Mouse (Mus musculus): Measurements from ENCODE around the gene Ddit4. TPM values are rescaled to one million over a fixed set of nuclear protein-coding genes. Genes with fewer than 3 reads are reported as not detected.
A peak's percentile ranks its signal among the peaks of the same experiment; 100 is the strongest.

The Ddit4 gene
- polyA plus RNA-seq, 1 experiment from 2014 or later: 66.3 TPM

DNA sequence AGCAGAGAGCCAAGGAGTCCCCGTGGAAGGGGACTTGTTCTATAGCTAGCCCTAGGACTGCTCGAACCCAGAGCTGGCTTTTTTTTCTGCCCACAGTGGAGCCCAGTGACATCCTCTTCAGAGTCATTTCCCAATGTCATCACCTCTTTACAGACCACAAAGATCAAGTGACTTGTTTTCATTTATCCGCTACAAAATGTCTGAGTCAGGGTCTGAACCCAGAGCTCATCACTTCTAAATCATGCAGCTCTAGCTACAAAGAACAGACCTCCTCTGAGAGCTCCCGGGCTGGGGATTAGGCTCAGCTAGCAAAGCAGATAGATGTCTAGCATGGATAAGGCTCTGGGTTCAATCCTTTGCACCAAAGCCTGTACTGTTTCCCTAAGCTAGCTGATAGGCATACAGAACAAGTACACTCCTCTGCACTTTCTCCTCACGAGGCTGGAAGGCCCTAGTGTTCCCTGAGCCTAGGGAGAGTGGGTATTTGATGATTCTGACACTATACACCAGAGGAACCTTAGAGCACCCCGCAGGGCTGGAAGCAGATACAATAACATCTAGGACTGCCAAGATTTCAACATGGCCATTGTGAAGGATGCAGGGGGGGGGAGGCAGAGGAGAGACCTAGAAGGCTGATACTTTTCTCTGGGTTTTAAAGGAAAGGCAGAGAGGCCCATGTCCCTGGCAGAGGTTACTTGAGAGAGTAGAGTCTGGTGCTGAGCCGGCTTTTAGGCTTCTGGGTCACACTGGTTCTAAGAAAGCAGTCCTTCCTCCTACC is 4.1 kb downstream of the Ddit4 start:
- 64% methylated on average over 7 of the region's 7 CpGs for WGBS
- no peak overlapping the region for H3K4me3 ChIP-seq (ENCODE audit: low read depth, low read length)

GRCm38 (mm10) chr10:59946362-59946761 is 5.3 kb downstream of the Ddit4 start:
- H3K27ac ChIP-seq (ENCODE audit: low read length): no peak overlapping the region
- H3K4me2 ChIP-seq (ENCODE audit: low read length): no peak overlapping the region
- H3K9me3 ChIP-seq (replicated peaks; ENCODE audit: control insufficient read depth, low read length, poor library complexity, severe bottlenecking): no peaks in the 10 kb centered on the region
- no peaks in the 10 kb centered on the region for H3K27me3 ChIP-seq (ENCODE audit: control insufficient read depth, insufficient read depth, low read depth, low read length)
- no peaks in the 10 kb centered on the region for H3K36me3 ChIP-seq (ENCODE audit: control insufficient read depth, insufficient read depth, low read length)
- no peak overlapping the region for H3K9ac ChIP-seq (ENCODE audit: low read depth, low read length)
- no peak for ATAC-seq
- 95% methylated on average over 5 of the region's 5 CpGs for WGBS
- peaks cover 26% of the 10 kb centered on the region for H3K4me1 ChIP-seq (ENCODE audit: control insufficient read depth, insufficient read depth, low read length)
- H3K4me3 ChIP-seq (ENCODE audit: low read depth, low read length): no peak overlapping the region

More for the DNA sequence above, 4.1 kb downstream of the Ddit4 start:
- H3K27me3 ChIP-seq (ENCODE audit: control insufficient read depth, insufficient read depth, low read depth, low read length): no peaks in the 10 kb centered on the region
- H3K4me1 ChIP-seq (ENCODE audit: control insufficient read depth, insufficient read depth, low read length): peaks cover 24% of the 10 kb centered on the region
- H3K36me3 ChIP-seq (ENCODE audit: control insufficient read depth, insufficient read depth, low read length): no peaks in the 10 kb centered on the region
- peak overlapping the region; percentile 12; the same call in 1 of the 2 replicates for H3K27ac ChIP-seq (ENCODE audit: low read length)
- no peaks in the 10 kb centered on the region for H3K9me3 ChIP-seq (replicated peaks; ENCODE audit: control insufficient read depth, low read length, poor library complexity, severe bottlenecking)
- H3K9ac ChIP-seq (ENCODE audit: low read depth, low read length): no peak overlapping the region
- H3K4me2 ChIP-seq (ENCODE audit: low read length): no peak overlapping the region
- ATAC-seq: no peak

- Histone ChIP-seq H3K27me3 (ENCODE audit: control insufficient read depth, insufficient read depth, low read depth, low read length) (no peaks in the 10 kb centered on the region), H3K36me3 (ENCODE audit: control insufficient read depth, insufficient read depth, low read length) (no peaks in the 10 kb centered on the region), H3K4me1 (ENCODE audit: control insufficient read depth, insufficient read depth, low read length) (peaks cover 26% of the 10 kb centered on the region), H3K9ac (ENCODE audit: low read depth, low read length) (no peak overlapping the region), H3K4me3 (ENCODE audit: low read depth, low read length) (no peak overlapping the region), H3K27ac (ENCODE audit: low read length) (no peak overlapping the region), H3K9me3 (replicated peaks; ENCODE audit: control insufficient read depth, low read length, poor library complexity, severe bottlenecking) (no peaks in the 10 kb centered on the region), H3K4me2 (ENCODE audit: low read length) (no peak overlapping the region)
- 93% methylated on average over 3 of the region's 3 CpGs for WGBS
- ATAC-seq: no peak
These were observed 6.2 kb downstream of the Ddit4 start for GRCm38 (mm10) chr10:59945416-59945815.

GRCm38 (mm10) chr10:59943421-59943989 is 8.1 kb downstream of the Ddit4 start:
- Histone ChIP-seq H3K4me3 (ENCODE audit: low read depth, low read length) (peak overlapping the region; percentile 20), H3K27me3 (ENCODE audit: control insufficient read depth, insufficient read depth, low read depth, low read length) (no peaks in the 10 kb centered on the region), H3K9ac (ENCODE audit: low read depth, low read length) (peak overlapping the region; percentile 37), H3K27ac (ENCODE audit: low read length) (peak overlapping the region; percentile 65), H3K36me3 (ENCODE audit: control insufficient read depth, insufficient read depth, low read length) (no peaks in the 10 kb centered on the region), H3K4me2 (ENCODE audit: low read length) (peak overlapping the region; percentile 51), H3K4me1 (ENCODE audit: control insufficient read depth, insufficient read depth, low read length) (peaks cover 11% of the 10 kb centered on the region), H3K9me3 (replicated peaks; ENCODE audit: control insufficient read depth, low read length, poor library complexity, severe bottlenecking) (no peaks in the 10 kb centered on the region)
- 38% methylated on average over 13 of the region's 13 CpGs for WGBS
- peak; percentile 34 for ATAC-seq

DNA sequence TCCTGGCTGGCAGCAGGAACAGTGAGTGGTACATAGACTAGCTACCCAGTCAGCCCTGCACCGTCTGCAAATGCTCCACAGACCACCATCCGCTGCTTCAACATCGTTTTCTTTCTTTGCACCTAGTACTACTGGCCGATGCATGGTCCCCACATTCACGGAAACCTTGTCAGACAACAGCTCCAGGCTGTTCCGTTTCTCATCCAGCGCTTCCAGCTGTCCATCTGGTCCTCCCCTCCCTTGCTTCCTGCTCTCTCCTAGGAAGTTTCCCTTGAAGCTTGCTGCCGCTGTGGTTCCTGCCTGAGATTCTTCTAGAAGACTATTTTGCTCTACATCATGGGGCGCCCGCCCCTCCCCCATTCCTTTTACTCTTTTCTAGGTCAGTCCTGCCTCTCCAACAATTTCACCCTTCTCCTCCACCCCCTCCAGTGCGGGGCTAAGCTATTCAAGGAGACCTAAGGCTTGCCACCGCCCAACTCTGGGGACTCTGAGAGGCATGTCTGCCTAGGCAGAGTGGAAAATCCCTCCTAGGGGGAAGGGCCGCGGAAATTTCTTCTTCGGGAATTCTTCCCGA is 8.7 kb downstream of the Ddit4 start:
- Histone ChIP-seq H3K27me3 (ENCODE audit: control insufficient read depth, insufficient read depth, low read depth, low read length) (no peaks in the 10 kb centered on the region), H3K27ac (ENCODE audit: low read length) (peak overlapping the region; percentile 65), H3K9ac (ENCODE audit: low read depth, low read length) (peak overlapping the region; percentile 37), H3K36me3 (ENCODE audit: control insufficient read depth, insufficient read depth, low read length) (no peaks in the 10 kb centered on the region), H3K4me1 (ENCODE audit: control insufficient read depth, insufficient read depth, low read length) (peaks cover 11% of the 10 kb centered on the region), H3K4me2 (ENCODE audit: low read length) (peak overlapping the region; percentile 51), H3K4me3 (ENCODE audit: low read depth, low read length) (peak overlapping the region; percentile 20), H3K9me3 (replicated peaks; ENCODE audit: control insufficient read depth, low read length, poor library complexity, severe bottlenecking) (no peaks in the 10 kb centered on the region)
- ATAC-seq: peak; percentile 74
- 2% methylated on average over 16 of the region's 16 CpGs for WGBS

DNA sequence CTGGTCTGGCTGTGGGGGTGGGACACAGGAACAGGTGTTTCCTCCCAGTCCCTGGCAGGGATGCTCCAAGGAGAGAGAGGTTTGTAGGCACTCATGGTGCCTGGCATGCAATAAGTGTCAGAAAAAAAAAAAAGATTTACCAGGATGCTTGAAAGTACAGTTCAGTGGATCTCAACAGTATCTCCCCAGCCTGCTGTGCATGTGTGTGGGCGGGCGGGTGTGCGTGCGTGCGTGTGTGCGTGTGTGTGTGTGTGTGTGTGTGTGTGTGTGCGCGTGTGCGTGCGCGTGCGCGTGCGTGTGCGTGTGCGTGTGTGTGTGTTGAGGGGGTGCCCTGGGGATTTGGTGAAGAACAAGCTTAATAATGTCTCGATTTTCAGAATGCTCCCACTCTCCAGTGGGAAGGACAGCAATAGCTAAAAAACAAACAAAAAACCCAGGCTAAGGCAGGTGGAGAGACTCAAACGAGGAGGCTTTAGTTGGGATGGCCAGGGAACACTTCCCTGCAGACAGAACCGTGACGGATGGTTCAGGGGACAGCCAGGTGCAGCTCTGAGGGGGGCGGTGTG is 9.3 kb downstream of the Ddit4 start:
- Histone ChIP-seq H3K27me3 (ENCODE audit: control insufficient read depth, insufficient read depth, low read depth, low read length) (no peaks in the 10 kb centered on the region), H3K4me3 (ENCODE audit: low read depth, low read length) (peak overlapping the region; percentile 20; the same call in 1 of the 2 replicates), H3K9ac (ENCODE audit: low read depth, low read length) (peak overlapping the region; percentile 37), H3K27ac (ENCODE audit: low read length) (peak overlapping the region; percentile 65), H3K9me3 (replicated peaks; ENCODE audit: control insufficient read depth, low read length, poor library complexity, severe bottlenecking) (no peaks in the 10 kb centered on the region), H3K4me1 (ENCODE audit: control insufficient read depth, insufficient read depth, low read length) (peaks cover 11% of the 10 kb centered on the region), H3K4me2 (ENCODE audit: low read length) (peak overlapping the region; percentile 51), H3K36me3 (ENCODE audit: control insufficient read depth, insufficient read depth, low read length) (no peaks in the 10 kb centered on the region)
- peak; percentile 59 for ATAC-seq
- WGBS: 44% methylated on average over 21 of the region's 21 CpGs

- Histone ChIP-seq H3K9ac (ENCODE audit: low read depth, low read length) (no peak overlapping the region), H3K4me1 (ENCODE audit: control insufficient read depth, insufficient read depth, low read length) (peaks cover 11% of the 10 kb centered on the region), H3K4me2 (ENCODE audit: low read length) (no peak overlapping the region), H3K27ac (ENCODE audit: low read length) (no peak overlapping the region), H3K27me3 (ENCODE audit: control insufficient read depth, insufficient read depth, low read depth, low read length) (no peaks in the 10 kb centered on the region), H3K9me3 (replicated peaks; ENCODE audit: control insufficient read depth, low read length, poor library complexity, severe bottlenecking) (no peaks in the 10 kb centered on the region), H3K4me3 (ENCODE audit: low read depth, low read length) (no peak overlapping the region), H3K36me3 (ENCODE audit: control insufficient read depth, insufficient read depth, low read length) (no peaks in the 10 kb centered on the region)
- WGBS: 53% methylated on average over 1 of the region's 1 CpGs
- ATAC-seq: no peak
These were observed 12.6 kb downstream of the Ddit4 start for GRCm38 (mm10) chr10:59939081-59939480.

GRCm38 (mm10) chr10:59938662-59939061 is 13.0 kb downstream of the Ddit4 start:
- Histone ChIP-seq H3K4me1 (ENCODE audit: control insufficient read depth, insufficient read depth, low read length) (peaks cover 11% of the 10 kb centered on the region), H3K36me3 (ENCODE audit: control insufficient read depth, insufficient read depth, low read length) (no peaks in the 10 kb centered on the region), H3K4me2 (ENCODE audit: low read length) (no peak overlapping the region), H3K9me3 (replicated peaks; ENCODE audit: control insufficient read depth, low read length, poor library complexity, severe bottlenecking) (no peaks in the 10 kb centered on the region), H3K4me3 (ENCODE audit: low read depth, low read length) (no peak overlapping the region), H3K9ac (ENCODE audit: low read depth, low read length) (no peak overlapping the region), H3K27ac (ENCODE audit: low read length) (no peak overlapping the region), H3K27me3 (ENCODE audit: control insufficient read depth, insufficient read depth, low read depth, low read length) (no peaks in the 10 kb centered on the region)
- WGBS: 84% methylated on average over 5 of the region's 5 CpGs
- ATAC-seq: no peak
